Mouse (Mus musculus) stomach, embryonic 15.5 days (tissue): ENCODE measurements around the gene Fam171a1. TPM values are rescaled to one million over a fixed set of nuclear protein-coding genes. Genes with fewer than 3 reads are reported as not detected.

ENCODE experiments used
- microRNA-seq: library from miRNA; unstranded; fragments of <30 nt; microRNA quantifications from one replicate; pipeline ENCODE4, GENCODE M21; 2016
- polyA plus RNA-seq: library from polyadenylated mRNA; unstranded; fragments of >200 nt; fragmentation: Nextera tagmentation; extraction: Ambion mirVana; gene quantifications from 2 replicates; pipeline ENCODE4 v1.2.1, GENCODE M21; 2015

Gene Fam171a1
- polyA plus RNA-seq, 1 experiment from 2014 or later: 26.7 TPM

Small RNA genes lying within 50 kb of the gene (microRNA-seq; reads per million reads assigned to microRNA genes)
- not detected for gene Gm27306

Other genes with a start within 250 kb of the Fam171a1 start
- 38.2 and 39.7 TPM in 2 replicates for gene Nmt2, start 170.0 kb downstream of the Fam171a1 start, polyA plus RNA-seq
- 23.5 and 24.7 TPM in 2 replicates for gene Rpp38, start 218.4 kb downstream of the Fam171a1 start, polyA plus RNA-seq
- 0.91 and 2.0 TPM in 2 replicates for gene Acbd7, start 221.9 kb downstream of the Fam171a1 start, polyA plus RNA-seq